Mouse (Mus musculus) common myeloid progenitor, adult 5-6 weeks (primary cell): ENCODE results near the gene Tomm20. TPM values are rescaled to one million over a fixed set of nuclear protein-coding genes. Genes with fewer than 3 reads are reported as not detected.
"Not testable (repeated sequence)": the region's sequence is repeated elsewhere in the genome, so short reads cannot be mapped to it uniquely, and the experiment has no call there.

Experiments used
- ATAC-seq: replicated peaks from 2 replicates; pipeline ENCODE4 v1.8.0; 2016; ENCODE audit warnings: low read depth, mild to moderate bottlenecking, moderate TSS enrichment, inconsistent platforms; ENCODE audit not compliant: poor library complexity, severe bottlenecking
- total RNA-seq: library from RNA; stranded (forward); fragments of 200-1000, 187-1606 nt; gene quantifications from 2 replicates; pipeline ENCODE4 v1.2.3, GENCODE M21; 2017

Tomm20 gene
- total RNA-seq, 1 experiment from 2014 or later = 160 TPM

DNA sequence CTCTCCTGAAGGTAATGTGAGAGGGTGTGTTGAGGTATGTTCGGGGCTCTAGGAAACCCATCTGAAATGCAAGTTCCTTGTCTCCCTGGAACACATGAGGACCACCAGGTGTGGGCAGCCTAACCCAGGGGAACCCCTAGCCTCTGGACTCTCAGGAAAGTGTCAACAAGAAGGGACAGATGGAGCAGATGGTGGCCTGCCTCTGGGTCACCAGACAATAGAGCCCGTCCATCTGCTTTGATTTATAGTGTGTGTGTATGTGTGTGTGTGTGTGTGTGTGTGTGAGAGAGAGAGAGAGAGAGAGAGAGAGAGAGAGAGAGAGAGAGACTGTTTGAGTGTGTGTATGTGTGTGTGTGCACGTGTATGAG is 58.0 kb downstream of the Tomm20 start:
- no peak for ATAC-seq

DNA sequence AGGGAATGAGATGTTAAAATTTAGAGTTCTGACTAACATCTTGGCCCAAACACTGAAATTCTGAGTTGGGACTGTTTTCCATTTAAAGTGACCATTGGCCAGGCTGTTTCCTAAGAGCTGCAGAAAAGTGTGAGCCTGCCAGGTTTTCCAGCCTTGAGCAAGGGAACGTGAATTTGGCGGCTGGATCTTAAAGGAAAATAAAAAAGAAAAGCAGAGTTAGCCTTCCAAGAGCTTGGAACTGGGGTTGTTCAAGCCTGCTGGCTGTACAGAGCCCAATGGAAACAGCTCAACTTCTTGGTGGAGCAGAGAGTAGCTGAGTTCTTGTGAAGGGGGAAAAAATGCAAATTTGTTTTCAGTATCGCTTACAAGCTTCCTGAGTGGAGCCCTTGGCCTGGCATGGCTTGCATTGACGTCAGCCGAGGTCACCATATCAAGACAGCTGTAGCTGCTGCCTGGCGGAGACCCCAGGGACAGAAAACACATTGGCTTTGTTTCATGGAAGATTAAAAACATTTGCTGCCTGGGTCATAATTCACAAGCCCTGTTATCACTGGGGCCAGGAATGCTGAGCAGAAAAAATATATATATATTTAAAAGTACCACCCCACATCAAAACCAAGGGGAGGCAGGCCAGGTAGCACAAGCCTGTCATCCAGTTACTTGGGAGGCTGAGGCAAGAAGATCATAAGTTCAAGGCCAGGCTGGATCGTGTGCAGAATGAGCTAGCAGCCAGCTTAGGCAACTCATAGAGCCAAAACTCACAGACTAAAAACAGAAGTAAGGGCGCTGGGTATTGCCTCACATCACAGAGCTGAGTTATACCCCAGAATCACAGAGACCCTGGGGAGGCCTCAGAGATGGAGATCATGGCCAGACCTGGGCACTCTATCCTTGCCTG is 58.7 kb downstream of the Tomm20 start:
- ATAC-seq = no peak

GRCm38 (mm10) chr8:126885554-126886485 is 59.8 kb downstream of the Tomm20 start:
- ATAC-seq = peak; percentile 78; the same call in 1 of the 2 replicates

DNA sequence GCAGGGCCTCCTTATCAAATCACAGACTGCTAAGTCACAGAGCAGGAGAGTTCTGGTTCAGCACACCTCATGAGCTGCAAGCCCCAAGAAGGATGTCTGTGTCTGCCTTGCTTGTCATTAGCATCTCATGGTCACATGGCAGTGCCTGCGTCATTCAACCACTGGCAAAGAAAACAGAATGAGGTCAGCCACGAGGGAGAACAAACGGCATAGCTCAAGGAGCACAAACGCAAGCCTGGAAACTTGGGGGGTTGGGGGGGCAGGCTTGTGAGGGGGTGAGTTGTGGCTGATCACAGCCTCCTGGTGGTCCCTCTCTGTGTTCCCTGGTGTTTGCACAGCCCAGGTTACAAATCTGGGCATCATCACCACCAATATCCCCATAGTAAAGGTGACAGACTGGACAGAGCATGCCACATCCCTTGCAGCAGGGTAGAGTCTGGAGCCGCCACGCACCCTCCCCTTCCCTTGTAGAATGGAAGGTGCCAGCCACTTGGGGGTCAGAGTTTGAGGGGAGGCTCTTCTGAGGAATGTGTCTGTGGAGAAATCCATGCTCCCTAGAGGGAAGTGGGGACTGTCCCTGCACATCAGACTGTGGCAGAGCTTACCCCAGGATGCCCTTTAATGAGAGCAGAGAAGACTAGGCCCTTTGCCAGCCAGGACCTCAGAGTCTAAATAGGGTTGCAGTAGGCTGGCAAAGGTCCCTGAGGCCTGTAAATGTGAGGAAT is 61.3 kb downstream of the Tomm20 start:
- ATAC-seq = no peak

DNA sequence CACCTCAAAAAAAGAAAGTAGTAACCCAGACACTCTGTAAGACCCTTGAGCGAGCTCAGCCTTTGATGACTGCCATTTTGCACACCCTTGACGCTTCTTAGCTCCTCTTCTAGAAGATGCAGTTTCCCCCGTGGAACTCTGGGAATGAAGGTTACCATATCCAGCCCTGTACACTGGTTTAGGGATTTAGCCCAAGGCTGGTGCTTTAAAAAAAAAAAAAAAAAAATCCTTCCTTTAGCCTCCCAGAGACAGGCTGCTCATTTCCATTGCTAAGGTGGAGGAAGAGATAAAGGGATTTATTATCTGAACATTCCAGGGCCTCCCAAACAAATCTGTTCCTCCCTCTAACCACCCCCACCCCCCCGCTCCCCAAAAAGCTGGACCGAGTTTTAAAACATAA is 61.9 kb downstream of the Tomm20 start:
- ATAC-seq = no peak

DNA sequence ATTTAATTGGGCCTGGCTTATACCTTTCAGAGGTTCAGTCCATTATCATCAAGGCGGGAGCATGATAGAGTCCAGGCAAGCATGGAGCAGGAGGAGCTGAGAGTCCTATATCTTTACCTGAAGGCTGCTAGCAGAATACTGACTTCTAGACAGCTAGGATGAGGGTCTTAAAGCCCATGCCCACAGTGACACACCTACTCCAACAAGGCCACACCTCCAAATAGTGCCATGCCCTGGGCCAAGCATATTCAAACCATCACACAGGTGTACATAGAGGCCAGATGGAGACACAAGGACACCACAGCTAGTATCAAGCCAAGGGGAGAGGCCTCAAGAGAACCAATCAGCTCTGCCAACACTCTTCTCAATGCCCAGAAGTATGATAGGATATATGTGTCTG is 63.1 kb downstream of the Tomm20 start:
- not testable (repeated sequence) for ATAC-seq

DNA sequence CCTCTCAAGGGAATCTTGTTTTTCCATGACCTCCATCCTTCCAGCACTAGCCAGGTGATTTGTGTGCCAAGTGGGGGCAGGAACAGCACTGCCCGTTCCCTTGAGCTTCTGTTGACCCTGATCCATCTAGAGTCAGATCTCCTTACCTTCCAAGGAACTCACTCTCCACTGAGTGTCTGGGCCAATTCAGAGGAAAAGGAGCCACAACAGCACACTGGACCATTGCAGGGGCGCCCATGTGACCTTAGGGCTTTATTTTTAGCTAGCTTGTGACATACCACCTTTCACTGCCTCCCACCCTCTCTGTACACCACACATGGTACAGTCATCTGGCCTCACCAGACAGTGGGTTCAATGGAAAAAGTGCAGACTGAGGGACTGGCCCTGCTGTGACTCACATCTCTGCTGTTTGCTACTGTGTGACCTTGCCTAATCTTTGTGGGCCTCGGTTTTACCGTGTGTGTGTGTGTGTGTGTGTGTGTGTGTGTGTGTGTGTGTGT is 64.0 kb downstream of the Tomm20 start:
- ATAC-seq = peak; percentile 14; the same call in 1 of the 2 replicates

Other genes with a start within 250 kb of the Tomm20 start
- 40.5 and 44.6 TPM in 2 replicates for gene Rbm34, start 25.2 kb upstream of the Tomm20 start, total RNA-seq
- gene Pard3, start 118.0 kb upstream of the Tomm20 start, total RNA-seq = not detected in 2 replicates